Mouse (Mus musculus): ENCODE results near the gene Gfod2. TPM values are rescaled to one million over a fixed set of nuclear protein-coding genes. Genes with fewer than 3 reads are reported as not detected.

Gfod2 gene
- polyA plus RNA-seq, 1 experiment from 2014 or later: 11.8 TPM

DNA sequence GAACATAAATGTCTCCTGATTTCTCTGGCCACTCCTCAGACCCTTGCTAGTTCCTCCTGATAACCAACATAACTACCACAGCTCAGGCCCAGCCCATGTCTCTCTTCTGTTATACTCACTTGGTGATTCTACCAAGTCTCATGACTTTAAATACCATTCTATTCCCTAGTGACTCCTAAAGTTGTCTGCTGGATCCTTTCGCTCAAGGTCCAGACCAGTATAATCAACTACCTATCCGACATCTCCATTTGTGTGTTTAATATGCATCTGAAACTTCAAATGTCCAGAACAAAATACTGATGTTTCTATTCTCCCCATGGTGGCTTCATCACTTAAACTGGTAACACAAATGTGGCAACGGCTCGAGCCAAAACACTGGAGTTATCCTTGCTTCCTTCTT is 15.2 kb downstream of the Gfod2 start:
- Histone ChIP-seq H3K36me3 (ENCODE audit: control insufficient read depth, insufficient read depth, low read length) (no peaks in the 10 kb centered on the region), H3K4me1 (replicated peaks; ENCODE audit: control insufficient read depth, insufficient read depth, low read length) (peaks cover 6% of the 10 kb centered on the region; the same call in 1 of the 2 replicates), H3K27ac (ENCODE audit: low read depth) (no peak overlapping the region), H3K27me3 (replicated peaks; ENCODE audit: control insufficient read depth, insufficient read depth, low read length) (no peaks in the 10 kb centered on the region), H3K4me2 (ENCODE audit: low read length) (no peak overlapping the region), H3K9me3 (ENCODE audit: control insufficient read depth, low read length) (no peaks in the 10 kb centered on the region), H3K9ac (ENCODE audit: low read length) (no peak overlapping the region), H3K4me3 (ENCODE audit: low read depth, low read length) (no peak overlapping the region)
- DNase-seq (ENCODE audit: low spot score) (no peak), ATAC-seq (replicated peaks; ENCODE audit: low FRiP score, low TSS enrichment, low read depth) (no peak)
- 85% methylated on average over 4 of the region's 4 CpGs for WGBS

DNA sequence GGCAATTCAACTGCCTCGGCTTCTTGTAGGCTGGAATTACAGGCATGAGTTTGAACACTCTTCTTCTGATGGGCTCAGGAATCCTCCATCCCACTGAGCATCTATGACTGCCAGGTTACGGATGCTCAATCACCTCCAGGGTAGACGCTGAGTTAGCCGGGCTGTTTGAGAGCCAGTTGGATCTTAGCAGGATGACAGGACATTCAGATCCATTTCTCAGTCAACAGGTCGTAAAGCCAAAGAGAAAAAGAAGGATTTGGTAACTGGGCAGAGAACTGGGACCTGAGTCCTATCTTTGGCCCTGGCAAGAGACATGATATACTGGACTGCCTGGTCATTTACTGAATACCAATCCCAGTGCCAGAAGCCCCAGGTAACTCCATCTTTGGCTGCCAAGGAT is 19.2 kb downstream of the Gfod2 start:
- Histone ChIP-seq H3K4me1 (replicated peaks; ENCODE audit: control insufficient read depth, insufficient read depth, low read length) (0 out of 2 replicates have a peak, but pooled peaks cover 3% of the 10 kb centered on the region), H3K4me3 (ENCODE audit: low read depth, low read length) (no peak overlapping the region), H3K36me3 (ENCODE audit: control insufficient read depth, insufficient read depth, low read length) (no peaks in the 10 kb centered on the region), H3K27ac (ENCODE audit: low read depth) (no peak overlapping the region), H3K9ac (ENCODE audit: low read length) (no peak overlapping the region), H3K4me2 (ENCODE audit: low read length) (no peak overlapping the region), H3K27me3 (replicated peaks; ENCODE audit: control insufficient read depth, insufficient read depth, low read length) (no peaks in the 10 kb centered on the region), H3K9me3 (ENCODE audit: control insufficient read depth, low read length) (no peaks in the 10 kb centered on the region)
- ATAC-seq (replicated peaks; ENCODE audit: low FRiP score, low TSS enrichment, low read depth) (no peak), DNase-seq (ENCODE audit: low spot score) (no peak)
- 83% methylated on average over 5 of the region's 5 CpGs for WGBS

DNA sequence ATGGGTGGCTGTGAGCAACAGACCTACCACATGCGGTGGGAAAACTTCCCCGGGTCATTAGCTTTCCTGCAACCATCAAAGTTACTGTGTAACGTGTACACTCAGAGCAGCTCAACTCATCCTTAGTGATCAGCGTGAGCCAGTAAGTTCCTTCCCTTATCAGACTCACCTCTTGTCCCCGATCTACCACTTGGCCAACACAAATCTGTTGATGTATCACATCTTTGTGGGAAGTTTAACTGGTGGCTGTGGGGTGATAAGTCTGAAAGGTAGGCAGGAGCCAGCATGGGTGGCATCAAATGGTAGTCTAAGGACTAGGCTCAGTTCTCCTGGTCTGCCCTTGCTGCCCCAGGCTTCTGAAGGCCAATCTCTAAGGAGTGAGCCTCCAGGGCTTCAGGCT is 26.3 kb downstream of the Gfod2 start:
- no peak overlapping the region for H3K4me2 ChIP-seq (ENCODE audit: low read length)
- H3K9ac ChIP-seq (ENCODE audit: low read length): no peak overlapping the region
- ATAC-seq (replicated peaks; ENCODE audit: low FRiP score, low TSS enrichment, low read depth) (no peak), DNase-seq (ENCODE audit: low spot score) (no peak)
- WGBS: 91% methylated on average over 5 of the region's 5 CpGs
- H3K27me3 ChIP-seq (replicated peaks; ENCODE audit: control insufficient read depth, insufficient read depth, low read length): no peaks in the 10 kb centered on the region
- H3K9me3 ChIP-seq (ENCODE audit: control insufficient read depth, low read length): no peaks in the 10 kb centered on the region
- H3K36me3 ChIP-seq (ENCODE audit: control insufficient read depth, insufficient read depth, low read length): no peaks in the 10 kb centered on the region
- no peak overlapping the region for H3K27ac ChIP-seq (ENCODE audit: low read depth)
- no peak overlapping the region for H3K4me3 ChIP-seq (ENCODE audit: low read depth, low read length)
- no peaks in the 10 kb centered on the region for H3K4me1 ChIP-seq (replicated peaks; ENCODE audit: control insufficient read depth, insufficient read depth, low read length)

DNA sequence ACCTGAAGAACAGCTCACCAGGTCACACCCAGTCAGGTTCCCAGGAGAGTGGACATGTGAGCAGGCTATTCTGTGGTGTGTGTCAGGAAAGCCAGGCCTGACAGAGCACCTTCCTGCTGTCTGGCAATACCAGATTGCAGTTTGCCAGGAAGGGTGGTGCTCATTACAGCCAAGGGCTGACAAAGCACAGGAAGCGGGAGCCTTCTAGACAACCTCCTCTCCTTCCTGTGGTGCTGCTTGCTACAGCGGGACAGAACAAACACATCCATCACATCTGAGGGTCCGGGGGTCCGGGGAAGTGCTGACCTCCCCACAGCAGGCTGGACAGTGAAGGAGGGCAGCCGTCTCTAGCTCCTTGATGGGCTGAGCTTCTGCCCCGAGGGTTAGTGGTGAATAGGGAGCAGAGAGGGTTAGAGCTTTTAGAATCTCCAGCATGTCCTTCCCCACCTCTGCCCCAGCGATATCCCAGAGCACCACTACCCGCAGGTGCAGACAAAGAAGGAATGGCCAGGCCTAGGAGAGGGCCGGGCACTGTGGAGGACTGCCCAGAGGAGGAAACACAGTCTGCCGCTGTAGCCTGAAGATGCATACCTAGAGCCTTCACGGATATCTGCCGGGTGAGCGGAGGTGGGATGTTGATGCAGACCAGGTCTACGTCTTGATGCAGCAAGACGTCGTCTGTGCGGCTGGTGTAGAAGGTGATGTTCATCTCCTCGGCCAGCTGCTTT is 30.9 kb downstream of the Gfod2 start:
- H3K27ac ChIP-seq (ENCODE audit: low read depth): no peak overlapping the region
- no peaks in the 10 kb centered on the region for H3K4me1 ChIP-seq (replicated peaks; ENCODE audit: control insufficient read depth, insufficient read depth, low read length)
- no peaks in the 10 kb centered on the region for H3K9me3 ChIP-seq (ENCODE audit: control insufficient read depth, low read length)
- H3K36me3 ChIP-seq (ENCODE audit: control insufficient read depth, insufficient read depth, low read length): 0 out of 2 replicates have a peak, but pooled peaks cover 13% of the 10 kb centered on the region
- no peak overlapping the region for H3K4me3 ChIP-seq (ENCODE audit: low read depth, low read length)
- no peaks in the 10 kb centered on the region for H3K27me3 ChIP-seq (replicated peaks; ENCODE audit: control insufficient read depth, insufficient read depth, low read length)
- 69% methylated on average over 18 of the region's 18 CpGs for WGBS
- DNase-seq (ENCODE audit: low spot score) (no peak), ATAC-seq (replicated peaks; ENCODE audit: low FRiP score, low TSS enrichment, low read depth) (no peak)
- H3K4me2 ChIP-seq (ENCODE audit: low read length): no peak overlapping the region
- H3K9ac ChIP-seq (ENCODE audit: low read length): no peak overlapping the region

DNA sequence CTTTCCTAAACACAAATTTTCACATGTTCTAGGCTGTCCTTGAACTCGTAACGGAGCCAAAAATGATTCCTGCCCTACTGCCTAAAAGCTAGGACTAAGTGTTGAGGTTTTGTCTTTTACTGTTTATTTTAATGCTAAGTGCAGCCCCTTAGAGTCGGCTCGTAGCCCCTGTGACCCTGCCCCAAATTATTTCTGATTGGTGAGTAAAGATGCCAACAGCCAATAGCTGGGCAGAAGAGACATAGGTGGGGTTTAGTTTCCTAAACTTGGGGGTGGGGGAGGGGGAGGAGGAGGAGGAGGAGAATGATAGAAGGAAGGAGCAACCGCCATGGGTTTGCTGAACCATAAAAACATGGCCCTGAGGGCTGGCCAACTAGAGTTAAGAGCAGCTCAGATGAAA is 32.7 kb downstream of the Gfod2 start:
- H3K4me2 ChIP-seq (ENCODE audit: low read length): no peak overlapping the region
- no peaks in the 10 kb centered on the region for H3K9me3 ChIP-seq (ENCODE audit: control insufficient read depth, low read length)
- H3K27ac ChIP-seq (ENCODE audit: low read depth): no peak overlapping the region
- H3K36me3 ChIP-seq (ENCODE audit: control insufficient read depth, insufficient read depth, low read length): 0 out of 2 replicates have a peak, but pooled peaks cover 13% of the 10 kb centered on the region
- H3K27me3 ChIP-seq (replicated peaks; ENCODE audit: control insufficient read depth, insufficient read depth, low read length): no peaks in the 10 kb centered on the region
- no peak overlapping the region for H3K9ac ChIP-seq (ENCODE audit: low read length)
- WGBS: 66% methylated on average over 5 of the region's 5 CpGs
- no peak for ATAC-seq (replicated peaks; ENCODE audit: low FRiP score, low TSS enrichment, low read depth)
- no peak overlapping the region for H3K4me3 ChIP-seq (ENCODE audit: low read depth, low read length)
- no peak for DNase-seq (ENCODE audit: low spot score)
- H3K4me1 ChIP-seq (replicated peaks; ENCODE audit: control insufficient read depth, insufficient read depth, low read length): no peaks in the 10 kb centered on the region

DNA sequence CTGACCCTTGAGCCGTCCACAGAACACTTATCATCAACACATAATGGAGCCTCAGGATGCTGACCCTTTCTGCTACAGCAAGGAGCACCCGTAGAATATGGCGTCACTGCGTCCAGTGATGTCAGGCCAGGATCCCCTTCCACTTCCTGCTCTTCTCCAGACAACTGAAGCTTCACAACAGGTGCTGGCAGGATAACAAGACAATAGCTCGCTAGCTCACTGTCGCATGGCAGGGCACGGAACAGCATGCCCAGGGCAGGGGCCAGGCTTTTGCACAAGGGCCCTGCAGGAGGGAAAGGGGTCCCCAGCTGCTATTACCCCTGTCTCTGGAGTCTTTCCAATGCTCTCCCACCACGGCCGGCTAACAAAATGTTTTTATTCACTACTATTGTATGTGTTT is 35.6 kb downstream of the Gfod2 start:
- no peaks in the 10 kb centered on the region for H3K27me3 ChIP-seq (replicated peaks; ENCODE audit: control insufficient read depth, insufficient read depth, low read length)
- H3K36me3 ChIP-seq (ENCODE audit: control insufficient read depth, insufficient read depth, low read length): 0 out of 2 replicates have a peak, but pooled peaks cover 13% of the 10 kb centered on the region
- H3K4me2 ChIP-seq (ENCODE audit: low read length): no peak overlapping the region
- 89% methylated on average over 9 of the region's 9 CpGs for WGBS
- no peak overlapping the region for H3K27ac ChIP-seq (ENCODE audit: low read depth)
- H3K9ac ChIP-seq (ENCODE audit: low read length): no peak overlapping the region
- DNase-seq (ENCODE audit: low spot score) (no peak), ATAC-seq (replicated peaks; ENCODE audit: low FRiP score, low TSS enrichment, low read depth) (no peak)
- H3K4me3 ChIP-seq (ENCODE audit: low read depth, low read length): no peak overlapping the region
- no peaks in the 10 kb centered on the region for H3K9me3 ChIP-seq (ENCODE audit: control insufficient read depth, low read length)
- no peaks in the 10 kb centered on the region for H3K4me1 ChIP-seq (replicated peaks; ENCODE audit: control insufficient read depth, insufficient read depth, low read length)

DNA sequence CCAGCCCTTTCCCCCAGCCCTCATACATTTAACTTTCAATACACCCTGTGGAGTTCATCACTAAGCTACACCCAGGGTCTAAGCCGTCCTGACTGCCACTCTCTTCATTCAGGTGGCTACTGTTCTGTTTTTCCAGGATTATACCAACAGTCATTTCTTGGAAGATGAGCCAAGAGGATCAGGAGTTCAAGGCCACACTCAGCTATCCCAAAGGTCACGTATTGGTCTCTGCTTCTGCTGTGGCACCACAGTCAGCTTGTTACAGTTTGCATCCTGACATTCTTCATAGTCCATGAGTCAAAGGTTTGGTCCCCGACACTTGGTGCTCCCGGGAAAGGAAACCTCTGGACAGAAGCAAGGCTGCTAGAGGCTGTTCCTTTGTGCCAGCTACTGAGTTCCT is 38.8 kb downstream of the Gfod2 start:
- no peak for DNase-seq (ENCODE audit: low spot score)
- ATAC-seq (replicated peaks; ENCODE audit: low FRiP score, low TSS enrichment, low read depth): no peak
- Histone ChIP-seq H3K27ac (ENCODE audit: low read depth) (no peak overlapping the region), H3K4me1 (replicated peaks; ENCODE audit: control insufficient read depth, insufficient read depth, low read length) (no peaks in the 10 kb centered on the region), H3K9me3 (ENCODE audit: control insufficient read depth, low read length) (no peaks in the 10 kb centered on the region), H3K9ac (ENCODE audit: low read length) (no peak overlapping the region), H3K27me3 (replicated peaks; ENCODE audit: control insufficient read depth, insufficient read depth, low read length) (no peaks in the 10 kb centered on the region), H3K4me2 (ENCODE audit: low read length) (no peak overlapping the region), H3K36me3 (ENCODE audit: control insufficient read depth, insufficient read depth, low read length) (0 out of 2 replicates have a peak, but pooled peaks cover 2% of the 10 kb centered on the region), H3K4me3 (ENCODE audit: low read depth, low read length) (no peak overlapping the region)
- WGBS: 76% methylated on average over 4 of the region's 4 CpGs

DNA sequence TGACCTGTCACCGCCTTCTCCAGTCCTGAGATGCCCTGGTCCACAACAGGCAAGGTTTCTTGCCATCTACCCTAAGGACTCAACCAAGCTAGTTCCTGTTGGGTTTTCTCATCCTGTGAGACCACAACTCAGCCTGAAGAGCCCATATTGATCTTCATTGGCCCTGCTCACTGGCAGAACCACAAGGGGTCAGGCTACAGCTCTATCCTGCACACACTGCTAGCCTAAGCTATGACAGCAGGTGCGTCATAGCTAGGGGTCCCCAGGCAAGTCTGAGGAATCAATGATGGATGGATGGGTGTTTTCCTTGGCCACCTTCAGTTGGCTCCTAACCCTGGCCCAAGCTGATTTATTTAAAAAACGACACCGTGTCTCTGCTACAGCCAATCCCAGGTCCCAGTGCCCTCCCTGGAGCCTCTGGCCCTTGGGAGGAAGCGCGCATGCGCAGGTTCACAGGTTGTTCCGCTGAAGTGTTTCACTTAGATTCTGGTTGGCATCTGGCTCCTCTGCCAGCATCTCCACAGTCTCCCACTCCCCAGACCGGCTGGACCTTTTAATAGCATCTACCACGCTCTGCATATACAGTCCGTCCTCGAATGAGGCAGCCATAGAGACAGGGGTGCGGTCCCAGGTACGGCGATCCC is 42.0 kb downstream of the Gfod2 start:
- no peaks in the 10 kb centered on the region for H3K4me1 ChIP-seq (replicated peaks; ENCODE audit: control insufficient read depth, insufficient read depth, low read length)
- no peaks in the 10 kb centered on the region for H3K9me3 ChIP-seq (ENCODE audit: control insufficient read depth, low read length)
- no peaks in the 10 kb centered on the region for H3K36me3 ChIP-seq (ENCODE audit: control insufficient read depth, insufficient read depth, low read length)
- H3K9ac ChIP-seq (ENCODE audit: low read length): no peak overlapping the region
- 87% methylated on average over 15 of the region's 15 CpGs for WGBS
- ATAC-seq (replicated peaks; ENCODE audit: low FRiP score, low TSS enrichment, low read depth) (no peak), DNase-seq (ENCODE audit: low spot score) (no peak)
- no peak overlapping the region for H3K27ac ChIP-seq (ENCODE audit: low read depth)
- H3K4me3 ChIP-seq (ENCODE audit: low read depth, low read length): no peak overlapping the region
- no peaks in the 10 kb centered on the region for H3K27me3 ChIP-seq (replicated peaks; ENCODE audit: control insufficient read depth, insufficient read depth, low read length)
- H3K4me2 ChIP-seq (ENCODE audit: low read length): no peak overlapping the region

DNA sequence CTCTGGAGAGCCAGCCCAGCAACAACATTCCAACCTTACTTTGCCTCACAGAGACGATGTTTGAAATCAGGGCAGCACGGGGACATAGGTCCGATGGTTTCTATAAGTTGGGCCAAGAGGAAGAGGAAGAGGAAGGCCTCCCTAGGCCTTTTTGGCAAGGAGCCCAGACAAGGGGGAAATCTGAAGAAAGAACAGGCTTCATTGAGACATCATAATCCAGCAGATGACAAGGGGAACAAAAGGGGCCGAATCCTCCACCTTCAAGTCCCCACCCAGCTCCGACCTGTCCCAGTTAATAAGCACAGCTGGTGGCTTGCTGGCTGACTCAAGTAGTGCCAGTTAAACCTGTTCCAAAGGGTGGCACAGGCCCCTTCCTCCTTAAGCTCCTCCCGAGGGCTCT is 43.4 kb downstream of the Gfod2 start:
- ATAC-seq (replicated peaks; ENCODE audit: low FRiP score, low TSS enrichment, low read depth): no peak
- Histone ChIP-seq H3K27me3 (replicated peaks; ENCODE audit: control insufficient read depth, insufficient read depth, low read length) (no peaks in the 10 kb centered on the region), H3K36me3 (ENCODE audit: control insufficient read depth, insufficient read depth, low read length) (no peaks in the 10 kb centered on the region), H3K4me2 (ENCODE audit: low read length) (no peak overlapping the region), H3K4me3 (ENCODE audit: low read depth, low read length) (no peak overlapping the region), H3K9me3 (ENCODE audit: control insufficient read depth, low read length) (no peaks in the 10 kb centered on the region), H3K4me1 (replicated peaks; ENCODE audit: control insufficient read depth, insufficient read depth, low read length) (no peaks in the 10 kb centered on the region), H3K9ac (ENCODE audit: low read length) (no peak overlapping the region), H3K27ac (ENCODE audit: low read depth) (no peak overlapping the region)
- DNase-seq (ENCODE audit: low spot score): no peak
- 72% methylated on average over 6 of the region's 6 CpGs for WGBS

All from intestine, embryonic 14.5 days (tissue).